Mouse (Mus musculus): Measurements from ENCODE around the gene Igsf3. TPM values are rescaled to one million over a fixed set of nuclear protein-coding genes. Genes with fewer than 3 reads are reported as not detected.
"Not testable (repeated sequence)": the region's sequence is repeated elsewhere in the genome, so short reads cannot be mapped to it uniquely, and the experiment has no call there.

The Igsf3 gene
- total RNA-seq, 2 experiments from 2014 or later = 0.40 TPM; not detected in 1

GRCm38 (mm10) chr3:101401501-101401900, 24.6 kb downstream of the Igsf3 start:
- ATAC-seq (ENCODE audit: poor library complexity, severe bottlenecking) = no peak

- ATAC-seq (ENCODE audit: poor library complexity, severe bottlenecking) = no peak
These were observed 27.9 kb downstream of the Igsf3 start for GRCm38 (mm10) chr3:101404620-101405415.

- ATAC-seq (ENCODE audit: poor library complexity, severe bottlenecking) = no peak
These were observed 28.6 kb downstream of the Igsf3 start for GRCm38 (mm10) chr3:101405495-101405894.

GRCm38 (mm10) chr3:101406097-101406496, 29.2 kb downstream of the Igsf3 start:
- no peak for ATAC-seq (ENCODE audit: poor library complexity, severe bottlenecking)

GRCm38 (mm10) chr3:101407568-101407967, 30.7 kb downstream of the Igsf3 start:
- ATAC-seq (ENCODE audit: poor library complexity, severe bottlenecking) = peak; percentile 51

GRCm38 (mm10) chr3:101408953-101409750, 32.3 kb downstream of the Igsf3 start:
- ATAC-seq (ENCODE audit: poor library complexity, severe bottlenecking) = no peak

- ATAC-seq (ENCODE audit: poor library complexity, severe bottlenecking) = no peak
These were observed 33.3 kb downstream of the Igsf3 start for GRCm38 (mm10) chr3:101410202-101410601.

- no peak for ATAC-seq (ENCODE audit: poor library complexity, severe bottlenecking)
These were observed 33.9 kb downstream of the Igsf3 start for GRCm38 (mm10) chr3:101410745-101411144.

- ATAC-seq (ENCODE audit: poor library complexity, severe bottlenecking) = no peak
These were observed 34.7 kb downstream of the Igsf3 start for GRCm38 (mm10) chr3:101411626-101412025.

- no peak for ATAC-seq (ENCODE audit: poor library complexity, severe bottlenecking)
These were observed 35.2 kb downstream of the Igsf3 start for GRCm38 (mm10) chr3:101412115-101412514.

GRCm38 (mm10) chr3:101413013-101413412, 36.1 kb downstream of the Igsf3 start:
- not testable (repeated sequence) for ATAC-seq (ENCODE audit: poor library complexity, severe bottlenecking)

GRCm38 (mm10) chr3:101418740-101419652, 42.1 kb downstream of the Igsf3 start:
- ATAC-seq (ENCODE audit: poor library complexity, severe bottlenecking) = peak; percentile 83

GRCm38 (mm10) chr3:101419653-101419994, 42.7 kb downstream of the Igsf3 start:
- ATAC-seq (ENCODE audit: poor library complexity, severe bottlenecking) = no peak; the same call in 1 of the 2 replicates

GRCm38 (mm10) chr3:101423188-101423587, 46.3 kb downstream of the Igsf3 start:
- ATAC-seq (ENCODE audit: poor library complexity, severe bottlenecking) = no peak

- no peak for ATAC-seq (ENCODE audit: poor library complexity, severe bottlenecking)
These were observed 47.5 kb downstream of the Igsf3 start for GRCm38 (mm10) chr3:101424295-101424885.

- no peak for ATAC-seq (ENCODE audit: poor library complexity, severe bottlenecking)
These were observed 53.3 kb downstream of the Igsf3 start for GRCm38 (mm10) chr3:101429982-101430754.

GRCm38 (mm10) chr3:101430755-101431115, 53.9 kb downstream of the Igsf3 start:
- no peak for ATAC-seq (ENCODE audit: poor library complexity, severe bottlenecking)

- no peak for ATAC-seq (ENCODE audit: poor library complexity, severe bottlenecking)
These were observed 58.8 kb downstream of the Igsf3 start for GRCm38 (mm10) chr3:101435672-101436071.

GRCm38 (mm10) chr3:101436469-101436868, 59.6 kb downstream of the Igsf3 start:
- no peak for ATAC-seq (ENCODE audit: poor library complexity, severe bottlenecking)

- no peak for ATAC-seq (ENCODE audit: poor library complexity, severe bottlenecking)
These were observed 60.2 kb downstream of the Igsf3 start for GRCm38 (mm10) chr3:101437021-101437563.
